Mouse (Mus musculus) ovary, postnatal 14 days (tissue): ENCODE results near the gene Gm10273.

Experiments used
- DNase-seq: peaks from one replicate; pipeline ENCODE4 v3.0.0; 2022; ENCODE audit warnings: low spot score

Gene Gm10273

GRCm38 (mm10) chr10:59402899-59403792 is 7.7 kb downstream of the Gm10273 start, which contains the start of gene Pla2g12b:
Pla2g12b (plus strand) TSS chr10:59403660.
- DNase-seq = no peak

DNA sequence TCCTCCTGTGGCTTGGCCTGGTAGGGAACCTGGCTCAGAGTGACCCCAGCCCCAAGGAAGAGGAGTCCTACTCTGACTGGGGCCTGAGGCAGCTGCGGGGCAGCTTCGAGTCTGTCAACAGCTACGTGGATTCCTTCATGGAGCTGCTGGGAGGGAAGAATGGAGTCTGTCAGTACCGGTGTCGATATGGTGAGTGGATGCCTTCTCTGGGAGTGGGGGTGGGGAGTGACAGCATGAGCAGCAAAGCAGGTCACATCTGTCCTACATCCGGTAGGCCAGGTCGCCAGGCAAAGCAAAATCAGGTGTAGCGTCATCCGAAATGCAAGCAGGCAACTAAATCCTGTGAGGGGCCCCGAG is 8.3 kb downstream of the Gm10273 start:
- no peak for DNase-seq

DNA sequence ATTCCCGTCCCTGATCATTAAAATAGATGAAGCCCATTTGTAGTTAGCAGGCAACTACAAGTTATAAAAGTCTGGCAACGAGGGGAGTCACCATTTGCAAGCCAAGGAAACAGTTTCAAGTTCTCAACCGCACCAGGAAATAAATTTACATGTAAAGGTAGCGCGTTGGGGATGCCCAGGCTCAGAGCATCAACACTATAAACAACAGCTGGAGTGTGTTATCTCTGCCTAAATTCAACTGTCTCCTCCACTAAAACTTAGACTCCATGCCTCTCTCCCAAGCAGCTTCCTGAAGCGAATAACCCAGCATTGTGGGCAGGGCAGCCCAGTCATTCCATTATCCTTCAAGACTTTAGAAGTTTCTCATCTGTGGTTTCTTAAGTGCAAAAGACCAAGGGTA is 13.1 kb downstream of the Gm10273 start:
- DNase-seq = no peak

DNA sequence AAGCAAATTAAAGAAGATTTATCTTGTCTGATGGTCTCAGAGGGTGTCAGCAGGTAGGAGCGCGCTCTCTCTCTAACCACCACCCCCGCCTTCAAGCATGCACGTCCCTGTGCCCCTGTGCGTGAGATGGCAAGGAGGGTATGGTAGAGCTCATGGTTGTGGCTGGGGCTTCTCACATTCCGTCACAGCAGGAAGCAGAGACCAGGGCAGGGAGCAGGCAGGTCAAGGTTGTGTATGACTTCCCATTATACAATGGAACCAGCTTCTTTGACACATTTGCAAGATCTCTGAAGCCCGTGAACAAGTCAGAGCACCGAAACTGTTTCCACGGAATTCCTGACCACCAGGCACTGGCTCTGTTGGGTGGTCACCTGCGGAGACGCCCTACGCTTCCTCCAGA is 14.8 kb downstream of the Gm10273 start:
- DNase-seq = no peak

- DNase-seq = no peak
These were observed 18.3 kb downstream of the Gm10273 start for GRCm38 (mm10) chr10:59413711-59414110.

- no peak for DNase-seq
These were observed 21.2 kb downstream of the Gm10273 start for GRCm38 (mm10) chr10:59416623-59417022.

- DNase-seq = no peak
These were observed 24.1 kb downstream of the Gm10273 start for GRCm38 (mm10) chr10:59419516-59419915.

- no peak for DNase-seq
These were observed 29.0 kb downstream of the Gm10273 start for GRCm38 (mm10) chr10:59424453-59424852.

DNA sequence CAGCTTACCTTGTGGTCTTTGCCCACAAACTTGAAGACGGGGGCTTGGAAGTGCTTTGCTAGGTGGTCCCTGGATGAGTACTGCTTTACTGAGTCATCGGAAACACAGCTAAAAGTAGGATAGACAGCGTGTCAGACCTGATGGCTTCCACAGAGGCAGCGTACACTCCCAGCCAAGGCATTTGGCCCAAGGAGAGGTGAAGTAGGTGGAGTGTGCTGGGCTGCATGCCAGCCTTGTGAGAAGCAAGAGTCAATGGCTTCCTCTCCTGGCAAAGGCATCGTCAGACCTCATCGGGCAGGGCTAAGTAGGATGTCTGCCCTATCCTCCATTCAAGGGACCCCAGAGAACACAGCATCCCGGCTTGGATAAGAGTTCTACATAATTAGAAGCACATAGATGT is 29.9 kb downstream of the Gm10273 start:
- DNase-seq = peak; percentile 29

- DNase-seq = no peak
These were observed 30.9 kb downstream of the Gm10273 start for GRCm38 (mm10) chr10:59426371-59426770.

- DNase-seq = no peak
These were observed 34.2 kb downstream of the Gm10273 start for GRCm38 (mm10) chr10:59429448-59430135.

DNA sequence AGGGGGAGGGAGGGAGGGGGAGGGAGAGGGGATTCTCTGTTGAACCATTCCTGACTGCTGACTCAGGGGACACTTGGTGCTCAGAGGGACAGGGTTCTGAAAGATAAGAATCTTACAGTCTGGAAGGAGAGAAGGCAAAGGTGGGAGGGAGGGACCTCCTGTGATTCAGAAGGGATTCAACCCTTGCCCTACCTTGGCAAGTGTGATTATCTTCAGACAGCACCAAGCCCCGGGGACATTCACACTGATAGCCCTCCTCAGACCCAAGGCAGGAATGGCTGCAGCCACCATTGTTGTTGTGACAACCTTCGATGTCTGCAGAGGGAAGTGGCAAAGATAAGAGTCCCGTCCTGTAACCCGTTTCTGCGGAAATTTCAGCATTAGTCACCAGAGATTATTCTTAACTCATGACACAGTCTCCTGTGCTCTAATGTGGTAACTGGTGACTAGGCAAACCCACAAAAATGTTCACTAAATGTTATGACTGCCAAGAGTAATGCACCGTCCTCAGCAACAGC is 35.3 kb downstream of the Gm10273 start:
- DNase-seq = no peak

DNA sequence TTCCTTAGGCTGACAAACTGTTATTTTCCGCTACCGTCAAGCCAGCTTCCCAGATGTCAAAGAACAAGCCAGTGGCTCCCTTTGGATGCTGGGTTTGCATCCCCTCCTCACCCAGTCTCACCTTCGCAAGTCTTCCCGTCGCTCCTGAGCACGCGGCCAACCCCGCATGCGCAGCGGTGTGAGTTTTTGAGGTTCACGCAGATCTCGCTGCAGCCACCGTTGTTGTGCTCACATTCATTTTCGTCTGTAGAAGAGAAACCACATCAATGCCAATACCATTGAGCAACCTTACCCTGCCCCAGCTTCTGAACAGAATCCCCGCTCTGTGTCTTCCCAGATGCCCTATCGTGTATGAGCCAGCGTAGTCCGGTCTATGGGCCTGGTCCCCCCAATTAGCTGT is 40.3 kb downstream of the Gm10273 start:
- DNase-seq = no peak

- no peak for DNase-seq
These were observed 43.2 kb downstream of the Gm10273 start for GRCm38 (mm10) chr10:59438651-59439050.

DNA sequence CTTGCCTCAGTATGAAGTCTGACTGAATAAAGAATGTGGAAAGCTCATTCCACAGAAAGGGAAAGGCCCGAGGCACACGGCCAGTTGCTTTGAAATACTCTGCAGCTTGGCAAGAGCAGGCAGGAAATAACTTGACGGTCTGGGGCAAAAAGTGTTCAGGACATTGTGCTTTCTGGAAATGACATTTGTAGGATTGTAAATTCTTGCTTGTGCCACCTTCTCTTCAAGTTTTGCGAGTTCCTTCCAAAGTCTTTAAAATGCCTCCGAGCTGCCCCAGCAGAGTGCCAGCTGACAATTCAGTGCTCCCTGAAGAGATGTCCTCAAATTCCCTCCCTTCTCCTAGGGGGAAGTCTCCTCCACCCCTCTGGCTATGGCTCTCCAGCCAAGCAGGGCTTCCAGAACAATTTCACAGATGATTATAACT is 44.1 kb downstream of the Gm10273 start:
- peak; percentile 15 for DNase-seq

DNA sequence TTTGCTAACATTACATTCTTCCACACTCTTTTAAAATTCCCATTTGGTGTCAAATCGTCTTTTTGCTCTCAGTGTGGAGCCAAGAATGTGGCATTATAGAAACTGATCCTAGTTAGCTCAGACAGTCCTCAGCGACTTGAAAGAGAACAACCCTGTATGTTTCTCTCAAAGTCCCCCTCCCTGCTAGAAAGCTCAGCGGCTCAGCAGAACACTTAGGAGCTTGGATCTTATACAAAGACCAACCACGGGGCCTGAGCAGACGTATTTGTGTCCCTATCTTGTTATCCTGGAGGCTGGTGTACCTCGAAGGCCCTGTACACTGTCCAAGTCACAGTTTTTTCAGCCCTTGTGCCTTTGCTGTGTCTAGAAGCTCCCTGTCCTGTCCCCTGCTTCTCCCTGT is 44.7 kb downstream of the Gm10273 start:
- DNase-seq = no peak

GRCm38 (mm10) chr10:59441735-59442134 is 46.3 kb downstream of the Gm10273 start, which contains the start of gene Oit3:
Oit3 (minus strand) TSS chr10:59441778.
- DNase-seq = no peak

- no peak for DNase-seq
These were observed 47.8 kb downstream of the Gm10273 start for GRCm38 (mm10) chr10:59443212-59443611.

DNA sequence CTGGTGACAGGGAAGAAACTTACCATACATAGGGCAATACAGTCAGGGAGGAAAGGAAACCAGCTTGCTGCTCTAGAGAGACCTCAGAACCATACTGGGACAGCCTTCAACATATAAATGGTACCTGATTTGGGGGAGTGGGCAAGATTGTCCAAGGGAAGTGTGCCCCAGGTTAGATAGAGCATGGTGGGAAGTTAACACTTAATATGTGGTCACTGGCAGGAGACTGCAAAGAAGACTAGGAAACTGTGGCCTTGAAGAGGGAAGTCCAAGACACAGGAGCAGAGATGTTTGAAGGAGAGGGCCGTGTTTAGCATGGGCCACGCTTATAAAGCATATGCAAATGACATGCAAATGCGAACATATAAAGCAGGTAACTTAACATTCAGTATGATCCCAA is 48.7 kb downstream of the Gm10273 start:
- no peak for DNase-seq

- DNase-seq = no peak
These were observed 49.2 kb downstream of the Gm10273 start for GRCm38 (mm10) chr10:59444635-59445034.
